Mouse (Mus musculus) kidney, adult 2 months (tissue): ENCODE data around the gene Slc39a13.

Experiments
- CTCF ChIP-seq: fragments of 200-500 bp; conservative IDR thresholded peaks from 2 replicates; pipeline ENCODE4 v1.5.1; 2011; ENCODE audit warnings: low read depth, mild to moderate bottlenecking, control low read depth, low read length, moderate library complexity, mixed read lengths; ENCODE audit not compliant: insufficient read depth, insufficient read length
- POLR2A ChIP-seq: fragments of 200-500 bp; IDR thresholded peaks from one replicate; pipeline ENCODE4 v1.6.1; 2011; ENCODE audit warnings: low read depth, low read length, control low read depth

GRCm38 (mm10) chr2:91084179-91084820 is 14.1 kb upstream of the Slc39a13 start:
- TF ChIP-seq CTCF (no peak), POLR2A (no peak)
